Mouse (Mus musculus): Measurements from ENCODE around the gene Tcaf2. TPM values are rescaled to one million over a fixed set of nuclear protein-coding genes. Genes with fewer than 3 reads are reported as not detected.

Tcaf2 gene
- polyA plus RNA-seq, 2 experiments from 2014 or later: not detected

Other genes with a start within 250 kb of the Tcaf2 start
- gene Tas2r143, start 245.0 kb downstream of the Tcaf2 start, polyA plus RNA-seq (2017; shearing (Covaris generic)): not detected
- gene Tas2r135, start 239.8 kb downstream of the Tcaf2 start, polyA plus RNA-seq (2017; shearing (Covaris generic)): not detected
- not detected for gene Tas2r126, start 210.7 kb downstream of the Tcaf2 start, polyA plus RNA-seq (2017; shearing (Covaris generic))
- gene Olfr458, start 180.1 kb downstream of the Tcaf2 start, polyA plus RNA-seq (2017; shearing (Covaris generic)): not detected
- under 1 TPM in 1 of 2 experiments, not detected in 1; 0.42 TPM for gene Olfr457, start 168.9 kb downstream of the Tcaf2 start, polyA plus RNA-seq (2017; shearing (Covaris generic))
- gene Olfr456, start 158.0 kb downstream of the Tcaf2 start, polyA plus RNA-seq (2017; shearing (Covaris generic)): not detected
- not detected for gene Olfr455, start 97.7 kb downstream of the Tcaf2 start, polyA plus RNA-seq (2017; shearing (Covaris generic))
- not detected for gene Tcaf3, start 47.6 kb downstream of the Tcaf2 start, polyA plus RNA-seq (2017; shearing (Covaris generic))
- gene Tcaf1, start 64.8 kb upstream of the Tcaf2 start, polyA plus RNA-seq (2017; shearing (Covaris generic)): not detected
- gene Olfr453, start 94.1 kb upstream of the Tcaf2 start, polyA plus RNA-seq (2017; shearing (Covaris generic)): not detected
- not detected for gene Olfr38, start 111.2 kb upstream of the Tcaf2 start, polyA plus RNA-seq (2017; shearing (Covaris generic))
- not detected for gene Olfr452, start 139.8 kb upstream of the Tcaf2 start, polyA plus RNA-seq (2017; shearing (Covaris generic))
- not detected for gene Olfr450, start 166.7 kb upstream of the Tcaf2 start, polyA plus RNA-seq (2017; shearing (Covaris generic))
- gene Olfr449, start 189.1 kb upstream of the Tcaf2 start, polyA plus RNA-seq (2017; shearing (Covaris generic)): not detected
- gene Olfr448, start 245.2 kb upstream of the Tcaf2 start, polyA plus RNA-seq (2017; shearing (Covaris generic)): not detected